Mouse (Mus musculus): ENCODE measurements around the gene Gm10272. TPM values are rescaled to one million over a fixed set of nuclear protein-coding genes. Genes with fewer than 3 reads are reported as not detected.

The Gm10272 gene
- not detected in 2 replicates for total RNA-seq (2023)

DNA sequence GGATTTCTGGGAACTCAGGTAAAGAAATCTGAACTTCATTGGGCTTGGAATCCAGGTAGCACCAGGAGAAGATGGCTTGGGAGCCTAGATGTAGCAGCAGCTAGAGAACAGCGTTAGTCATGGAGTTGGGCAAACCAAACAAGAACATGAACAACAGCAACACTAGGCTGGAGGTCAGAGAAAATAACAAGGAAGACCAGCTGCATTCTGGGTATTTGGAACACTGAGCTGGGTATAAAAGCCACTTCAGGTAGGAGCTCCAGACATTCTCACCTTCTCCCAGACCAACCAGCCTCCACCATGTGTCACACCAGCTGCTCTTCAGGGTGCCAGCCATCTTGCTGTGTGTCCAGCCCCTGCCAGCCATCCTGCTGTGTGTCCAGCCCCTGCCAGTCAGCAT, at the start of gene Gm10272:
Gm10272 (plus strand) TSS at position 301 of the 400 bp plus-strand sequence.

DNA sequence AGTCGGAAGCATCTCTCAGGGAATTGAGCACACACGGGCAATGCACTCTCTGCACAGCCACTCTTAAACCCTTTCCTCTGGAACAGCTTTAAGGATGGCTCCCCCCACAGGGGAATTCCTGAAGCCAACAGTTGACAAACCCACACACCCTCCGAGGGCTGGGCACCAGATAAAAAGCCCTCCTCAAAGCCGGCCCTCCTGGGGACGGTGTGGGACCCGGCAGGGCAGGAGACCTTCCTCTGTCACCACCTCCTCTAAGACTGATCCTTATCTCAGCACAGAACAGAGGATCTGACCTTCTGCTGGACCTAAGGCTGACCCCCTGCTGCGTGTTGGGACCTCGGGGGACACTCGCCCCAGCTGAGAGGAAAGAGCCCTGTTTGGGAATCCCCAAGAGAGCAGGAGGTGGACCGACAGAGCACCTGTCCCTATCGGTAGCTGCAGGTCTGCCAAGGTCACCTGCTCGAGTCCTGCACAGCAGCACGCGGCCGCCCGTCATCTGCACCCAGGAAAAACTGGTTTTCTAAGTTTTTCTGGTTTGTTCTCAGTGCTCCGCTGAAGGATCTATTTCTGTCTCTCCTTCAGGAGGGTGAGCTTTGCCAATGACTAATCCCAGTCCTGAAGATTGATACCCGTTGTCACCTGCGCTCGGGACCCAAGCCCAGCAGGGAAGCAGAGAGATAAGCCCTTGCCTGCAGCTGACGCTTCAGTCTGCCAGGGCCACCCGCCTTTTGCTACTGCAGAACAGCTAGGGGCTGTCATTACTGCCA, 20.3 kb upstream of the Gm10272 start, which contains the start of gene Tspear:
Tspear (plus strand) TSS at position 675 of the 770 bp plus-strand sequence.

DNA sequence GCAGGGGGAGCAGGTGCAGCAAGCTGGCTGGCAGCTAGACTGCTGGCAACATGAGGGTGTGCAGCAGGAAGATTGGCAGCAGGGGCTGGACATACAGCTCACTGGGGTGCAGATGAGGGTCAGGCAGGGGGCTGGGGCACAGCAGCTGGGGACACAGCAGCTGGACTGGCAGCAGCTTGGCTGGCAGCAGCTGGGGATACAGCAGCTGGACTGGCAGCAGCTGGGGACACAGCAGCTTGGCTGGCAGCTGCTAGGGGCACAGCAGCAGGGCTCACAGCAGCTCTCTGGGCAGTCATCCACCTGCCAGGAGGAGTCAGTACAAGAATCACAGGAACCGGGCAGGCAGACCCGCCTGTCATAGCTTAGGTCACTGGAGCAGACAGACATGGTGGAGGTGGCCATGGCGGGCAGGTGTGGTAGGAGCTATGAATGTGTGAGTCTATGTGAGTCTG, 16.0 kb upstream of the Gm10272 start, which contains the start of gene Gm19402:
Gm19402 (minus strand) TSS at position 402 of the 452 bp plus-strand sequence.

GRCm38 (mm10) chr10:77697133-77697532, 9.3 kb upstream of the Gm10272 start, which contains the start of gene Gm9508:
TSS of gene Gm9508 (minus strand) at chr10:77697233.

GRCm38 (mm10) chr10:77711157-77711556, 4.7 kb downstream of the Gm10272 start, which contains the start of gene Gm10024:
TSS of gene Gm10024 (plus strand) at chr10:77711457.

GRCm38 (mm10) chr10:77715507-77715906, 9.1 kb downstream of the Gm10272 start, which contains the start of gene Gm10142:
TSS of gene Gm10142 (plus strand) at chr10:77715807.

GRCm38 (mm10) chr10:77720299-77720698, 13.9 kb downstream of the Gm10272 start, which contains the start of gene Krtap12-1:
TSS of gene Krtap12-1 (plus strand) at chr10:77720599.

DNA sequence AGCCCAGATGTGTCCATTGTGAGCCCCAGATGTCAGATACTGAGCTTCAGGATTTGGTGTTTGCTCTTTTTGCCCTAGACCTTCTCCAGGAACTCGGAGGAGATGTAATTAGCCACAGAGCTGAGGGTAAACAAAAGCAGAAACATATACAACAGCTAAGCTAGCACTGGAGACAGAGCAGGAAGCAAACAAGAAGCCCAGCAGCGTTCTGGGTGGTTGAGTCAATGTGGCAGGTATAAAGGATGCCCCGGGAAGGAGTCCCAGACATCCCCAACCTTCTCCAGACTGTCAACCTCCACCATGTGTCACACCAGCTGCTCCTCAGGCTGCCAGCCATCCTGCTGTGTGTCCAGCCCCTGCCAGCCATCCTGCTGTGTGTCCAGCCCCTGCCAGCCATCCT, 19.8 kb downstream of the Gm10272 start, which contains the start of gene Gm10100:
Gm10100 (plus strand) TSS at position 301 of the 400 bp plus-strand sequence.

DNA sequence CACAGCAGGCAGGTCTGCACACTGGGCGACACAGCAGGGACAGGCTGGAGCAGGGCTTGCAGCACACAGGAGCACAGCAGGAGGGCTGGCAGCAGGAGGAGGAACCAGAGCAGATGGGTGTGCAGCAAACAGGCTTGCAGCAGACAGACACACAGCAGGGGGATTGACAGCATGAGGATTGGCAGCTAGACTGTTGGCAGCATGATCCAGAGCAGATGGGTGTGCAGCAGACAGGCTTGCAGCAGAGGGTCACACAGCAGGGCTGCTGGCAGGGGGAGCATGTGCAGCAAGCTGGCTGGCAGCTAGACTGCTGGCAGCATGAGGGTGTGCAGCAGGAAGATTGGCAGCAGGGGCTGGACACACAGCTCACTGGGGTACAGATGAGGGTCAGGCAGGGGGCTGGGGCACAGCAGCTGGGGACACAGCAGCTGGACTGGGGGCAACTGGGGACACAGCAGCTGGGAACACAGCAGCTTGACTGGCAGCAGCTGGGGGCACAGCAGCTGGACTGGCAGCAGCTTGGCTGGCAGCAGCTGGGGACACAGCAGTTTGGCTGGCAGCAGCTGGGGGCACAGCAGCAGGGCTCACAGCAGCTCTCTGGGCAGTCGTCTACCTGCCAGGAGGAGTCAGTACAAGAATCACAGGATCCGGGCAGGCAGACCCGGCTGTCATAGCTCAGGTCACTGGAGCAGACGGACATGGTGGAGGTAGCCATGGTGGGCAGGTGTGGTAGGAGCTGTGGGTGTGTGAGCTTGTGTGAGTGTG, 35.7 kb downstream of the Gm10272 start, which contains the start of gene Gm18596:
Gm18596 (minus strand) TSS at position 715 of the 765 bp plus-strand sequence.

GRCm38 (mm10) chr10:77751254-77751653, 44.8 kb downstream of the Gm10272 start, which contains the start of gene Gm9736:
TSS of gene Gm9736 (minus strand) at chr10:77751354.

Other genes with a start within 250 kb of the Gm10272 start
- gene Fam207a, start 190.8 kb upstream of the Gm10272 start, total RNA-seq (2023), result 12.5 and 16.9 TPM in 2 replicates
- 896 and 935 TPM in 2 replicates for gene Itgb2, start 176.4 kb upstream of the Gm10272 start, total RNA-seq (2023)
- 85.5 and 125 TPM in 2 replicates for gene Pttg1ip, start 124.9 kb upstream of the Gm10272 start, total RNA-seq (2023)
- 55.9 and 66.8 TPM in 2 replicates for gene Sumo3, start 100.5 kb upstream of the Gm10272 start, total RNA-seq (2023)
- not detected in 2 replicates for gene Gm49325, start 100.4 kb upstream of the Gm10272 start, total RNA-seq (2023)
- gene Ube2g2, start 84.4 kb upstream of the Gm10272 start, total RNA-seq (2023), result 31.2 and 34.0 TPM in 2 replicates
- not detected in 2 replicates for gene Tspear, start 20.1 kb upstream of the Gm10272 start, total RNA-seq (2023)
- gene Gm19402, start 15.9 kb upstream of the Gm10272 start, total RNA-seq (2023), result not detected in 2 replicates
- gene Gm9508, start 9.4 kb upstream of the Gm10272 start, total RNA-seq (2023), result not detected in 2 replicates
- gene Gm10024, start 4.8 kb downstream of the Gm10272 start, total RNA-seq (2023), result not detected in 2 replicates
- gene Gm10142, start 9.2 kb downstream of the Gm10272 start, total RNA-seq (2023), result not detected in 2 replicates
- gene Krtap12-1, start 14.0 kb downstream of the Gm10272 start, total RNA-seq (2023), result not detected in 2 replicates
- gene Gm10100, start 19.9 kb downstream of the Gm10272 start, total RNA-seq (2023), result not detected in 2 replicates
- gene Gm18596, start 36.0 kb downstream of the Gm10272 start, total RNA-seq (2023), result not detected in 2 replicates
- gene Gm9736, start 44.7 kb downstream of the Gm10272 start, total RNA-seq (2023), result not detected in 2 replicates
- not detected in 2 replicates for gene Gm3233, start 53.1 kb downstream of the Gm10272 start, total RNA-seq (2023)
- not detected in 2 replicates for gene Gm3238, start 64.7 kb downstream of the Gm10272 start, total RNA-seq (2023)
- gene Gm7138, start 70.3 kb downstream of the Gm10272 start, total RNA-seq (2023), result not detected in 2 replicates
- not detected in 2 replicates for gene Gm3250, start 75.9 kb downstream of the Gm10272 start, total RNA-seq (2023)
- not detected in 2 replicates for gene Gm7137, start 81.6 kb downstream of the Gm10272 start, total RNA-seq (2023)
- not detected in 2 replicates for gene Gm9639, start 88.5 kb downstream of the Gm10272 start, total RNA-seq (2023)
- not detected in 2 replicates for gene Gm19668, start 92.5 kb downstream of the Gm10272 start, total RNA-seq (2023)
- not detected in 2 replicates for gene Gm9507, start 105.2 kb downstream of the Gm10272 start, total RNA-seq (2023)
- not detected in 2 replicates for gene Gm2696, start 108.1 kb downstream of the Gm10272 start, total RNA-seq (2023)
- not detected in 2 replicates for gene Krtap10-4, start 120.5 kb downstream of the Gm10272 start, total RNA-seq (2023)
- gene Krtap10-10, start 129.3 kb downstream of the Gm10272 start, total RNA-seq (2023), result not detected in 2 replicates
- gene Gm36176, start 140.2 kb downstream of the Gm10272 start, total RNA-seq (2023), result not detected in 2 replicates
- gene Gm10318, start 146.2 kb downstream of the Gm10272 start, total RNA-seq (2023), result not detected in 2 replicates
- not detected in 2 replicates for gene Gm3285, start 155.3 kb downstream of the Gm10272 start, total RNA-seq (2023)
- gene Lrrc3, start 195.9 kb downstream of the Gm10272 start, total RNA-seq (2023), result 0.39 and 1.0 TPM in 2 replicates

All from neutrophil, adult 65 days (primary cell).